Mouse (Mus musculus): Measurements from ENCODE around the gene Spire2. TPM values are rescaled to one million over a fixed set of nuclear protein-coding genes. Genes with fewer than 3 reads are reported as not detected.

The Spire2 gene
- polyA plus RNA-seq, 1 experiment: 36.4 TPM

DNA sequence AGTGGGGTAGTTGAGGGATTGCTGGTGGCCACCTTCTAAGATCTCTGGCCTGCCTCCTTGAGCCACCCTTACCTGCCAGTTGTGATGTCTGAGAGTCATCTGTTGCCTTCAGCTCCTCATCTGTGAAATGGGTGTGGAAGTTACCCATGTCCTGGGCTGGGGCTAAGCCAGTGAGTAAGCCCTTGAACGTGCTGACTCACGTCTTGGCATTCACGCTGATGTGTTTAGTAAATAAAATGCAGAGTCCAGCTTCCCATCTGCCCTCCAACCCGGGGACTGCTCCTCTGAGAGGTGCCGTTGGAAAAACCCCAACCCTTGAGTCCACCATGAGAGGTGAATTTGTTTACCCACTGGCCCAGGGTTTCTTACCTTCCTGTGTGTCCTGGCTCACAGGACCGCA is 13.3 kb downstream of the Spire2 start:
- DNase-seq: no peak
- TF ChIP-seq CTCF (IDR thresholded peaks at IDR 0.05; ENCODE audit: borderline replicate concordance, insufficient read depth, low read depth, low read length) (no peak), POLR2A (IDR thresholded peaks at IDR 0.05; ENCODE audit: borderline replicate concordance, insufficient read depth, low read length) (no peak)
- H3K27me3 ChIP-seq (ENCODE audit: control insufficient read depth, insufficient read depth, low read length): no peaks in the 10 kb centered on the region
- H3K4me1 ChIP-seq (ENCODE audit: control insufficient read depth, insufficient read depth, low read length): no peaks in the 10 kb centered on the region; the same call in 1 of the 2 replicates
- H3K4me3 ChIP-seq (replicated peaks; ENCODE audit: insufficient read depth, low read depth, low read length): no peak overlapping the region
- WGBS: 54% methylated on average over 6 of the region's 6 CpGs
- no peak overlapping the region for H3K27ac ChIP-seq (ENCODE audit: insufficient read depth, low read length)

DNA sequence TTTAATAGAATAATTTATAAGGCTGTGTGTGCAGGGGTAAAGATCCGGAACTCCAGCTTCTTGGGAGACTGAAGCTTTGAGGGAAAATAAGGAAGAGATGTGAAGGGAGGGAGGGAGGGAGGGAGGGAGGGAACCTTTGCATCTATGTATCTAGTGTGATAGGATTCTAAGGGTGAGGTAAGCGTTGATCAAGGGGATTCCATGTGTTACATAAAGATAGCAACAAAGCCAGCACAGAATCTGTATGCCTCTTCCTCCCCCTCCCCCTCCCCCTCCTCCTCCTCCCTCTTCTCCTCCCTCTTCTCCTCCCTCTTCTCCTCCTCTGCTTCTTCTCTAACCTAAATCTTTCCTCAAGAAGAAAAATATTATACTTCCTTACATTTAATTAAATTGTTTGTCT is 14.8 kb downstream of the Spire2 start:
- Histone ChIP-seq H3K27me3 (ENCODE audit: control insufficient read depth, insufficient read depth, low read length) (no peaks in the 10 kb centered on the region), H3K4me1 (ENCODE audit: control insufficient read depth, insufficient read depth, low read length) (no peaks in the 10 kb centered on the region; the same call in 1 of the 2 replicates), H3K27ac (ENCODE audit: insufficient read depth, low read length) (no peak overlapping the region), H3K4me3 (replicated peaks; ENCODE audit: insufficient read depth, low read depth, low read length) (no peak overlapping the region)
- no peak for DNase-seq
- no peak for TF ChIP-seq CTCF (IDR thresholded peaks at IDR 0.05; ENCODE audit: borderline replicate concordance, insufficient read depth, low read depth, low read length)
- TF ChIP-seq POLR2A (IDR thresholded peaks at IDR 0.05; ENCODE audit: borderline replicate concordance, insufficient read depth, low read length): no peak
- WGBS: 93% methylated on average over 2 of the region's 2 CpGs

DNA sequence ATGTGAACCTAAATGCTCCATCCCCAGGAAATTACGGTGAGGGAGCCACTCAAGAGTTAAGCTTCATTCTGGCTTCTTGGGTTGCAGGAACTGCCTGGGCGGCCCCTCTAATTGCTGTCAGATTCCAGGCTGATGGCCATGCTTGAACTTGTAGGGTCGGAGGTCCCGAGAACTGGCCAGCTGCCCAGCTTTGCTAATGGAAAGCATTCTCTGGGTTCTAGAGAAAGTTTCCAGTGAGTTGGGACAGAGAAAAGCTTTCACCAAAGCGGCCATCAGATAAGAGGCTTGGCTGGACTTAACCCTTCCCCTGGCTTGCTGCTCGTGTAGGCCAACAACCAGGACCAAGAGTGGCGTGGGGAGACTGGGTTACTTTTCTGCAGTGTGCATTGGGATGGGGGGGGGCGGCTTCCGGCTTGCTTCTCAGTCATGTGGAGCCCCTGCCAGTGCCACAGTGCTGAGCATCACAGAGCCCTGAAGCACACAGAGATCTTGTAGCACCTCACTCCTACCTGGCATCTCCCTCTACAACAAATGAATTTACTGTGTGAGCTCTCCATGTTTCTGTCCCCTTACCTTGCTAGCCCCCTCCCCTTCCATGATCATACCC is 15.8 kb downstream of the Spire2 start:
- no peak for TF ChIP-seq CTCF (IDR thresholded peaks at IDR 0.05; ENCODE audit: borderline replicate concordance, insufficient read depth, low read depth, low read length)
- TF ChIP-seq POLR2A (IDR thresholded peaks at IDR 0.05; ENCODE audit: borderline replicate concordance, insufficient read depth, low read length): no peak
- Histone ChIP-seq H3K4me3 (replicated peaks; ENCODE audit: insufficient read depth, low read depth, low read length) (no peak overlapping the region), H3K4me1 (ENCODE audit: control insufficient read depth, insufficient read depth, low read length) (no peaks in the 10 kb centered on the region; the same call in 1 of the 2 replicates), H3K27me3 (ENCODE audit: control insufficient read depth, insufficient read depth, low read length) (no peaks in the 10 kb centered on the region), H3K27ac (ENCODE audit: insufficient read depth, low read length) (no peak overlapping the region)
- WGBS: 44% methylated on average over 9 of the region's 9 CpGs
- no peak for DNase-seq

DNA sequence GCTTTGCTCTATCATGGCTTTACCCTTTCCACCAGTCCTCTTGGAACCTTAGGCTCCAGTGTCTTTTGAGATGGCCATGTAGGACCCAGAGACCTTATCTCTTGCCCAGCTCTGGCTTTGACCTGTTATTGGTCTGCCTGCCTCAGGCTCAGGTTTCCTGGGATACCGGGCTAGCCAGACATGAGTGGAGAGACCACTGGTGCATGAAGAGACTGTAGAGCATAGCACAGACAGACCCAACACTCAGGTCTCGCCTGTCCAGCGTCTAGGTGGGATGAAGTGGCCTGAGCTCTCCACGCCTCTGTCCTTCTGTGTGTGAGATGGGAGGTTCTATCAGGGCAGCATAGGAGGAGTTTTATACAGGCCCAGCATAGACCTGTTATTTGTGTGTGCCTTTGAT is 16.6 kb downstream of the Spire2 start:
- Histone ChIP-seq H3K27ac (ENCODE audit: insufficient read depth, low read length) (no peak overlapping the region), H3K27me3 (ENCODE audit: control insufficient read depth, insufficient read depth, low read length) (no peaks in the 10 kb centered on the region), H3K4me1 (ENCODE audit: control insufficient read depth, insufficient read depth, low read length) (no peaks in the 10 kb centered on the region; the same call in 1 of the 2 replicates), H3K4me3 (replicated peaks; ENCODE audit: insufficient read depth, low read depth, low read length) (no peak overlapping the region)
- 77% methylated on average over 4 of the region's 4 CpGs for WGBS
- no peak for DNase-seq
- TF ChIP-seq CTCF (IDR thresholded peaks at IDR 0.05; ENCODE audit: borderline replicate concordance, insufficient read depth, low read depth, low read length) (no peak), POLR2A (IDR thresholded peaks at IDR 0.05; ENCODE audit: borderline replicate concordance, insufficient read depth, low read length) (no peak)

DNA sequence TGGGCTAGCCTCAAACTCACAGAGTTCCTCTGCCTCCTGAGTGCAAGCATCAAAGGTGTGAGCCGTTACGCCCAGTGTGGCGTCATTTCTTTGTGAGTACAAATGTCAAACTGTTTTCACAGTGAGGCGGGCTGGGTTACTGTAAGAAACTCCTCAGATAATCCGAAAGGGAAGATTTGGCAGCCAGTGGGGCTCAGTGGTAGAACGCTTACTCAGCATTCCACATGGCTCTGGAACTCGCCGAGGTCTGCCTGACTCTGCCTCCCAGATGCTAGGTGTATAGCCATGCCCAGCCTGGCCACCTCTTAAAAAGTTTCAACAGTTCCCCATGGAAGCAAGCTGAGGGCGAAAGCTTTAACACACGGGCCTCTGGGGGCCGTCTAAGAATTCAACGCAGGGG is 19.6 kb downstream of the Spire2 start:
- 81% methylated on average over 12 of the region's 12 CpGs for WGBS
- H3K4me3 ChIP-seq (replicated peaks; ENCODE audit: insufficient read depth, low read depth, low read length): no peak overlapping the region
- no peaks in the 10 kb centered on the region for H3K4me1 ChIP-seq (ENCODE audit: control insufficient read depth, insufficient read depth, low read length)

DNA sequence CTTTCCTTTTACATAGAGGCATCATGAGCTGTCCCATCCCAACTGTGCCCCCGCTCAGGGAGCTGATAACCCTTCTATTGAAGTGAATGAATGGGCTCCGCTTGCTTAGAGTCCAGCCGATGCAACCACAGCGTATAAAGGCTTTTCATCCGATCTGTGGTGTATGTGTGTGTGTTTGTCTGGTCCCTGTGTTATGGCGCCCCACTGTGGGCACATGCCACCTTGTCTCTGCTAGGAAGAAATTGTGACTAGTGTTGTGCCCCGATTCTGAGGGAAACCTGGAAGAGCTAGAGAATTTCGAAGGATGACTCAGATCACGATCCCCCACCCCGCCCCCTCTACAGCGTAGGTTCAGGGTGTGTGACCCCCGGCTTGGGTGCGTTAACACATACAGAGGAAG is 20.3 kb downstream of the Spire2 start:
- Histone ChIP-seq H3K27ac (ENCODE audit: insufficient read depth, low read length) (no peak overlapping the region), H3K27me3 (ENCODE audit: control insufficient read depth, insufficient read depth, low read length) (no peaks in the 10 kb centered on the region), H3K4me1 (ENCODE audit: control insufficient read depth, insufficient read depth, low read length) (no peaks in the 10 kb centered on the region), H3K4me3 (replicated peaks; ENCODE audit: insufficient read depth, low read depth, low read length) (no peak overlapping the region)
- 58% methylated on average over 13 of the region's 13 CpGs for WGBS
- TF ChIP-seq CTCF (IDR thresholded peaks at IDR 0.05; ENCODE audit: borderline replicate concordance, insufficient read depth, low read depth, low read length): peak; percentile 60
- no peak for TF ChIP-seq POLR2A (IDR thresholded peaks at IDR 0.05; ENCODE audit: borderline replicate concordance, insufficient read depth, low read length)
- no peak for DNase-seq

More for the DNA sequence above, 19.6 kb downstream of the Spire2 start:
- H3K27ac ChIP-seq (ENCODE audit: insufficient read depth, low read length): no peak overlapping the region
- H3K27me3 ChIP-seq (ENCODE audit: control insufficient read depth, insufficient read depth, low read length): no peaks in the 10 kb centered on the region
- TF ChIP-seq POLR2A (IDR thresholded peaks at IDR 0.05; ENCODE audit: borderline replicate concordance, insufficient read depth, low read length) (no peak), CTCF (IDR thresholded peaks at IDR 0.05; ENCODE audit: borderline replicate concordance, insufficient read depth, low read depth, low read length) (no peak)
- no peak for DNase-seq

DNA sequence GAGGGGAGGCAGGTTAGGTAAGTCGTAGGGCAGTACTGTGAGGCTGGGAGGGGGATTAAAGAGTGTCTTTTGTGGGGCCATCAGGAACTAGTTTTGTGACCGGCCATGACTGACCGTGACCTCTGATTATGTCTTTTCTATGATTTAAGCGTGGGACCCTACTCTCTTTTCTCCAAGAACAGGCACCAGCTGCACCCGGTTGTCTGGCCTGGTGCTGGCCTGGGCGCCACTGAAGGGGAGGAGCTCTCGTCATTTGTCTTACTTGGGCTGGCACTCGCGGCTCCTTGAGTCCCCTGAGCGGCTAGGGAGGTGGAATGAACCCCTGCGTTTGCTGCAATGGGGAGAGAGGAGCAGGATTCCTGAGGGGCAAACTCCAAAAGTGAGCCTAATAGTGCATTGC is 20.7 kb downstream of the Spire2 start:
- no peaks in the 10 kb centered on the region for H3K27me3 ChIP-seq (ENCODE audit: control insufficient read depth, insufficient read depth, low read length)
- H3K4me1 ChIP-seq (ENCODE audit: control insufficient read depth, insufficient read depth, low read length): no peaks in the 10 kb centered on the region
- no peak overlapping the region for H3K27ac ChIP-seq (ENCODE audit: insufficient read depth, low read length)
- no peak for DNase-seq
- H3K4me3 ChIP-seq (replicated peaks; ENCODE audit: insufficient read depth, low read depth, low read length): no peak overlapping the region
- no peak for TF ChIP-seq CTCF (IDR thresholded peaks at IDR 0.05; ENCODE audit: borderline replicate concordance, insufficient read depth, low read depth, low read length)
- no peak for TF ChIP-seq POLR2A (IDR thresholded peaks at IDR 0.05; ENCODE audit: borderline replicate concordance, insufficient read depth, low read length)
- WGBS: 33% methylated on average over 11 of the region's 11 CpGs

DNA sequence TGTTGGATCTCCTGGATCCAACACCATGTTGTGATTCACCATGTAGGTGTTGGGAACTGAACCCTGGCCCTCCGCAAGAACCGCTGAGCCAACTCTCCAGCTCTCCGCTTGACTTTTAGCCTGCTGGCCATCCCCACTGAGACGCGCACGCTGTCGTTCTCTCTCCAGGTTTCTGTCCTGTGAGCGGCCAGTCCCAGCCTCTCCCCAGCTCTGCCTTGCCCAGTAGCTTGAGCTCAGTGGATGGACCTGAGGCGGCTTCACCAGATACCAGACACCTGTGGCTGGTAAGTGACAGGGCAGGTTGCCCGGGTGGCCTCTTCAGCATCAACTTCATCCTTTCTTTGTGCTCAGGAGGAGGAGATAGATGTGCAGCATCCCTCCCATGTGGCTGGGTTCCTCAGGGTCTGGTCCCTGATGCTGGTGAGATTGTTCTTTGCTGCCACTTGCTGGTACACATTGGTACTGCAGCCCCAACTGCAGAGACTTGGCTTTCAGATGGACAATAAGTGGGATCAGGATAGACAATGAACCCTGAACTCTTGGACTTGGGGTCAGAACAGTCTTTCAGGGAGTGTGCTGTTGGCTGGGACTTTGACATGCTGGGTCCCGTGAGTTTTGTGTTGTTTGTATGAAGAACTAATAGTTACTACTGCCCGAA is 28.7 kb downstream of the Spire2 start:
- H3K27me3 ChIP-seq (ENCODE audit: control insufficient read depth, insufficient read depth, low read length): no peaks in the 10 kb centered on the region
- peak; percentile 71 to 85 for DNase-seq

More for the DNA sequence above, 28.7 kb downstream of the Spire2 start:
- Histone ChIP-seq H3K4me3 (replicated peaks; ENCODE audit: insufficient read depth, low read depth, low read length) (no peak overlapping the region), H3K4me1 (ENCODE audit: control insufficient read depth, insufficient read depth, low read length) (no peaks in the 10 kb centered on the region), H3K27ac (ENCODE audit: insufficient read depth, low read length) (no peak overlapping the region)
- TF ChIP-seq CTCF (IDR thresholded peaks at IDR 0.05; ENCODE audit: borderline replicate concordance, insufficient read depth, low read depth, low read length): peak; percentile 97
- no peak for TF ChIP-seq POLR2A (IDR thresholded peaks at IDR 0.05; ENCODE audit: borderline replicate concordance, insufficient read depth, low read length)
- 33% methylated on average over 12 of the region's 12 CpGs for WGBS

All from cerebellum, adult 2 months (tissue).